Mouse (Mus musculus): Measurements from ENCODE around the gene Csrnp2. TPM values are rescaled to one million over a fixed set of nuclear protein-coding genes. Genes with fewer than 3 reads are reported as not detected.
"Not testable (repeated sequence)": the region's sequence is repeated elsewhere in the genome, so short reads cannot be mapped to it uniquely, and the experiment has no call there.

The Csrnp2 gene
- polyA plus RNA-seq (2012; rRNA removed), result 40.2 and 40.9 TPM in 2 replicates

GRCm38 (mm10) chr15:100495102-100495501 is at the start of gene Csrnp2:
TSS of gene Csrnp2 (minus strand) at chr15:100495488.
- peak; percentile 98 for DNase-seq (ENCODE audit: low read depth)
- TF ChIP-seq POLR2A (IDR thresholded peaks at IDR 0.05; ENCODE audit: borderline replicate concordance, extremely low read depth, insufficient read depth, insufficient read length, poor library complexity, severe bottlenecking) (peak; percentile 100), CTCF (IDR thresholded peaks at IDR 0.05; ENCODE audit: borderline replicate concordance, extremely low read depth, insufficient read depth, insufficient read length) (peak; percentile 43; the same call in 1 of the 2 replicates)

GRCm38 (mm10) chr15:100543651-100544030 is 48.4 kb upstream of the Csrnp2 start:
- DNase-seq (ENCODE audit: low read depth), result not testable (repeated sequence)

- not testable (repeated sequence) for DNase-seq (ENCODE audit: low read depth)
Observed at GRCm38 (mm10) chr15:100542876-100543650, 47.8 kb upstream of the Csrnp2 start.

GRCm38 (mm10) chr15:100541426-100541825 is 46.1 kb upstream of the Csrnp2 start:
- TF ChIP-seq CTCF (IDR thresholded peaks at IDR 0.05; ENCODE audit: borderline replicate concordance, extremely low read depth, insufficient read depth, insufficient read length) (no peak), POLR2A (IDR thresholded peaks at IDR 0.05; ENCODE audit: borderline replicate concordance, extremely low read depth, insufficient read depth, insufficient read length, poor library complexity, severe bottlenecking) (no peak)
- DNase-seq (ENCODE audit: low read depth), result no peak

GRCm38 (mm10) chr15:100541001-100541400 is 45.7 kb upstream of the Csrnp2 start:
- DNase-seq (ENCODE audit: low read depth), result not testable (repeated sequence)

- no peak for DNase-seq (ENCODE audit: low read depth)
- TF ChIP-seq POLR2A (IDR thresholded peaks at IDR 0.05; ENCODE audit: borderline replicate concordance, extremely low read depth, insufficient read depth, insufficient read length, poor library complexity, severe bottlenecking) (no peak), CTCF (IDR thresholded peaks at IDR 0.05; ENCODE audit: borderline replicate concordance, extremely low read depth, insufficient read depth, insufficient read length) (no peak)
Observed at GRCm38 (mm10) chr15:100539411-100539810, 44.1 kb upstream of the Csrnp2 start.

GRCm38 (mm10) chr15:100537913-100538312 is 42.6 kb upstream of the Csrnp2 start:
- peak; percentile 74 for DNase-seq (ENCODE audit: low read depth)
- TF ChIP-seq CTCF (IDR thresholded peaks at IDR 0.05; ENCODE audit: borderline replicate concordance, extremely low read depth, insufficient read depth, insufficient read length) (peak; percentile 22; the same call in 1 of the 2 replicates), POLR2A (IDR thresholded peaks at IDR 0.05; ENCODE audit: borderline replicate concordance, extremely low read depth, insufficient read depth, insufficient read length, poor library complexity, severe bottlenecking) (no peak)

- DNase-seq (ENCODE audit: low read depth), result no peak
- TF ChIP-seq CTCF (IDR thresholded peaks at IDR 0.05; ENCODE audit: borderline replicate concordance, extremely low read depth, insufficient read depth, insufficient read length), result no peak
- TF ChIP-seq POLR2A (IDR thresholded peaks at IDR 0.05; ENCODE audit: borderline replicate concordance, extremely low read depth, insufficient read depth, insufficient read length, poor library complexity, severe bottlenecking), result no peak
Observed at GRCm38 (mm10) chr15:100527900-100528299, 32.6 kb upstream of the Csrnp2 start.

- no peak for DNase-seq (ENCODE audit: low read depth)
- TF ChIP-seq POLR2A (IDR thresholded peaks at IDR 0.05; ENCODE audit: borderline replicate concordance, extremely low read depth, insufficient read depth, insufficient read length, poor library complexity, severe bottlenecking) (no peak), CTCF (IDR thresholded peaks at IDR 0.05; ENCODE audit: borderline replicate concordance, extremely low read depth, insufficient read depth, insufficient read length) (no peak)
Observed at GRCm38 (mm10) chr15:100525405-100525804, 30.1 kb upstream of the Csrnp2 start.

GRCm38 (mm10) chr15:100520306-100520705 is 25.0 kb upstream of the Csrnp2 start:
- no peak for DNase-seq (ENCODE audit: low read depth)
- TF ChIP-seq CTCF (IDR thresholded peaks at IDR 0.05; ENCODE audit: borderline replicate concordance, extremely low read depth, insufficient read depth, insufficient read length) (no peak), POLR2A (IDR thresholded peaks at IDR 0.05; ENCODE audit: borderline replicate concordance, extremely low read depth, insufficient read depth, insufficient read length, poor library complexity, severe bottlenecking) (no peak)

- no peak for TF ChIP-seq CTCF (IDR thresholded peaks at IDR 0.05; ENCODE audit: borderline replicate concordance, extremely low read depth, insufficient read depth, insufficient read length)
- TF ChIP-seq POLR2A (IDR thresholded peaks at IDR 0.05; ENCODE audit: borderline replicate concordance, extremely low read depth, insufficient read depth, insufficient read length, poor library complexity, severe bottlenecking), result no peak
Observed at GRCm38 (mm10) chr15:100515121-100515520, 19.8 kb upstream of the Csrnp2 start.

GRCm38 (mm10) chr15:100513387-100513786 is 18.1 kb upstream of the Csrnp2 start:
- DNase-seq (ENCODE audit: low read depth), result no peak
- TF ChIP-seq POLR2A (IDR thresholded peaks at IDR 0.05; ENCODE audit: borderline replicate concordance, extremely low read depth, insufficient read depth, insufficient read length, poor library complexity, severe bottlenecking), result no peak
- no peak for TF ChIP-seq CTCF (IDR thresholded peaks at IDR 0.05; ENCODE audit: borderline replicate concordance, extremely low read depth, insufficient read depth, insufficient read length)

More at GRCm38 (mm10) chr15:100515121-100515520, 19.8 kb upstream of the Csrnp2 start:
- no peak for DNase-seq (ENCODE audit: low read depth)

- no peak for TF ChIP-seq CTCF (IDR thresholded peaks at IDR 0.05; ENCODE audit: borderline replicate concordance, extremely low read depth, insufficient read depth, insufficient read length)
- TF ChIP-seq POLR2A (IDR thresholded peaks at IDR 0.05; ENCODE audit: borderline replicate concordance, extremely low read depth, insufficient read depth, insufficient read length, poor library complexity, severe bottlenecking), result no peak
- no peak for DNase-seq (ENCODE audit: low read depth)
Observed at GRCm38 (mm10) chr15:100510072-100510471, 14.8 kb upstream of the Csrnp2 start.
